Mouse (Mus musculus): Measurements from ENCODE around the gene Nt5c2. TPM values are rescaled to one million over a fixed set of nuclear protein-coding genes. Genes with fewer than 3 reads are reported as not detected.

Nt5c2 gene
- polyA plus RNA-seq, 1 experiment from 2014 or later, result 93.8 TPM

DNA sequence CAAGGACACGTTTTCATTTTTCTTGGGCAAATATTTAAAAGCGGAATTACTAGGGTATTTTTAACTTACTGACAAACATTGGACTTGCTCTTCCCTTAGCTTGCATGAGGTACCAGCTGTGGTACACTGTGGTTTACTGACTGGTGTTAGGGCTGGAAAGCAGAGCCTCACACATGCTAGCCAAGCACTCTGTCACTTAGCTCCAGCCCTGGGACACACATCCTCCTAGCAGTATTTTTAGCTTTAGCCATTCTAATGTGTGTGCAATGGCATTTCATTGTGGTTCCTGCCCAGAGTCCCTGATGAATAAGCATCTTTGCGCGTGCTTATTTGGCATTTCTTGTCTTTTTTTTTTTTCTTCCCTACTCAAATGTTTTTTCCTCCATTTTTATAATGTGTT, 80.9 kb downstream of the Nt5c2 start:
- no peak overlapping the region for H3K9ac ChIP-seq
- H3K4me3 ChIP-seq (replicated peaks; ENCODE audit: low read length), result no peak overlapping the region
- H3K4me1 ChIP-seq (replicated peaks; ENCODE audit: control insufficient read depth, insufficient read depth, low read length), result peaks cover 8% of the 10 kb centered on the region; the same call in 1 of the 2 replicates
- no peaks in the 10 kb centered on the region for H3K9me3 ChIP-seq (ENCODE audit: control insufficient read depth, low read length)
- ATAC-seq (ENCODE audit: low FRiP score), result no peak
- 91% methylated on average over 4 of the region's 4 CpGs for WGBS
- no peak overlapping the region for H3K27ac ChIP-seq
- no peak overlapping the region for H3K4me2 ChIP-seq (replicated peaks)
- no peak for DNase-seq (ENCODE audit: low spot score)
- H3K27me3 ChIP-seq (ENCODE audit: control insufficient read depth, insufficient read depth, low read length), result no peaks in the 10 kb centered on the region
- no peaks in the 10 kb centered on the region for H3K36me3 ChIP-seq (replicated peaks; ENCODE audit: control insufficient read depth, insufficient read depth)

DNA sequence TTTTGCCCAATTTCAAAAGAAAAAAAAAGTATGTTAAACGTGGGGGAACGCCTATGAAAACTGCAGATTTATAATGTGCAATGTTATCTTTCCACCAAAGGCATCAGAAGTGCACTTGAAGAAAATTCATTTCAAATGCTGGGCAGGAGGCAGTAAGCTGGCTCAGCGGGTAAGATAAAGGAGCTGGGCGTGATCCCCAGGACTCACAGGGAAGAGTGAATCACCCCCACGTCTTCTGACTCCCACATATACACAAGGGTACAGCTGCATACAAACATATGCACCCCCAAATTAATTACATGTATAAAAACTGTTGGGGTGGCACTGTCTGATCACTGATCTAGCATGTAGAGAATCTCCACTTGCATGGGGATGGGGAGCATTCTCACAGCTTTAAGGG, 82.3 kb downstream of the Nt5c2 start:
- no peak for DNase-seq (ENCODE audit: low spot score)
- Histone ChIP-seq H3K27ac (no peak overlapping the region), H3K4me3 (replicated peaks; ENCODE audit: low read length) (no peak overlapping the region), H3K9ac (no peak overlapping the region), H3K4me1 (replicated peaks; ENCODE audit: control insufficient read depth, insufficient read depth, low read length) (peaks cover 6% of the 10 kb centered on the region; the same call in 1 of the 2 replicates), H3K4me2 (replicated peaks) (no peak overlapping the region), H3K27me3 (ENCODE audit: control insufficient read depth, insufficient read depth, low read length) (no peaks in the 10 kb centered on the region), H3K36me3 (replicated peaks; ENCODE audit: control insufficient read depth, insufficient read depth) (no peaks in the 10 kb centered on the region), H3K9me3 (ENCODE audit: control insufficient read depth, low read length) (no peaks in the 10 kb centered on the region)
- WGBS, result 85% methylated on average over 5 of the region's 5 CpGs
- ATAC-seq (ENCODE audit: low FRiP score), result no peak

DNA sequence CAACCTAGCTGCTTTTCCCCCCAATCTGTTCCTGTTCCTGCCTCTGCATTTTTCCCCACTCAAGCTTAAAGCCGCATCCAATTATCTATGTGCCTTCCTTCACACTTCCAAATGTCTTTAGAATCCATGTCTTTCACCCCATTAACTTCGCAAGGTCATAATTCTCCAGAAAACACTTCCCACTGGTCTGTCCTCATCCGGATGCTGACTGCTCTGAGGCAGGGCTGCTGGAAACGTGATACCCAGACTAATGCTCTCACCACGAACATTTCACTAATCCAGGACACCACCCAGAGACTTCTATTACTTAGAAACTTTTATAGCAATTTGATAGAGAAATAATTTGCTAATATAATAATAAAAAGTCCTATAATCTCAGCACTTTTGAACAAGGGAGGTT, 84.9 kb downstream of the Nt5c2 start:
- WGBS, result 77% methylated on average over 5 of the region's 5 CpGs
- Histone ChIP-seq H3K36me3 (replicated peaks; ENCODE audit: control insufficient read depth, insufficient read depth) (no peaks in the 10 kb centered on the region), H3K27me3 (ENCODE audit: control insufficient read depth, insufficient read depth, low read length) (no peaks in the 10 kb centered on the region), H3K9me3 (ENCODE audit: control insufficient read depth, low read length) (no peaks in the 10 kb centered on the region), H3K4me1 (replicated peaks; ENCODE audit: control insufficient read depth, insufficient read depth, low read length) (no peaks in the 10 kb centered on the region), H3K4me3 (replicated peaks; ENCODE audit: low read length) (no peak overlapping the region), H3K4me2 (replicated peaks) (no peak overlapping the region), H3K27ac (no peak overlapping the region), H3K9ac (no peak overlapping the region)
- ATAC-seq (ENCODE audit: low FRiP score) (no peak), DNase-seq (ENCODE audit: low spot score) (no peak)

DNA sequence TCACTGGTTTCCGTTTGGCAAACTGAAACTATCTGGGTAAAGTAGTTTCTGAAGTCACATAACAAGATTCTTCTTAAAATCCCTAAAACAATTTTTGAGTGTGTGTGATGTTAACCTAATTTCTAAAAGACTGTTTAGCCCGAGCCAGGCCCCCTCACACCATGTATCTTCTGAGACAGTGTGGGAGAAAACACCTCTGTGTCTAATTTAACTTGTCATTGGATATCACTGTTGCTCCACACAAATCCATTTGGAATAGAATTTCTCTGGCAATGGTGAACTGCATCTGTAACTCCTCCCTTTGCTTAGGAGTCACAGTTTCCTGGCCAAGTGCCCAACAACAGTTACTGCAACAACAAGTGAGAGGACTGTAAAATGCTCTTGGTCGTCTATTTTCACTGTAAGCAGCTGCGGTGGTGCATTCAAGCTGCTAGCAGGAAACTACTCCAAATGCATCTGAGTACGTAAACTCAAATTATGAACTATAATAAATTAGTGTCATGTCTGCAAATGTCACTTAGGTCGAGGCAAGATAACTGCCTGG, 85.8 kb downstream of the Nt5c2 start:
- ATAC-seq (ENCODE audit: low FRiP score), result no peak

DNA sequence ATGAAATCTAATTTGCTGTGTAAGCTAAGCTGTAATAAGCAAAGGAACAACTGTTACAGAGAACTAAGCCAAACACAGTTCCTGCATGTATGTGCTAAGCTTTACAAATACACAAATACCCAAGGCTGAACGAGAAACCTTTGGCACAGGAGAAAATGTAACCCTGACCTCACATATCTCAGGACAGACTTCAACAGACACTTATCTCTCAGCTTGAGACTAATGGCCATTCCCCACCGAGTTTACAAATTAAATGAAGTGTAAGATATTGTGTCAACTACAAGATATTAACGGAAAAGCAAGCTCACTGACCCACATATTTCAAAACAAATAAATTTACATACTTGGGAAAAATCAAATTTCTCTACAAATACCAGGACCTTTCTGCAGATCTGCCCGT, 86.8 kb downstream of the Nt5c2 start:
- H3K9me3 ChIP-seq (ENCODE audit: control insufficient read depth, low read length), result no peaks in the 10 kb centered on the region
- ATAC-seq (ENCODE audit: low FRiP score) (no peak), DNase-seq (ENCODE audit: low spot score) (no peak)
- no peak overlapping the region for H3K9ac ChIP-seq
- H3K4me1 ChIP-seq (replicated peaks; ENCODE audit: control insufficient read depth, insufficient read depth, low read length), result no peaks in the 10 kb centered on the region
- no peak overlapping the region for H3K4me3 ChIP-seq (replicated peaks; ENCODE audit: low read length)
- H3K27me3 ChIP-seq (ENCODE audit: control insufficient read depth, insufficient read depth, low read length), result no peaks in the 10 kb centered on the region
- H3K4me2 ChIP-seq (replicated peaks), result no peak overlapping the region
- H3K27ac ChIP-seq, result no peak overlapping the region
- H3K36me3 ChIP-seq (replicated peaks; ENCODE audit: control insufficient read depth, insufficient read depth), result no peaks in the 10 kb centered on the region
- WGBS, result 58% methylated on average over 4 of the region's 4 CpGs

More for the DNA sequence above, 85.8 kb downstream of the Nt5c2 start:
- 63% methylated on average over 6 of the region's 6 CpGs for WGBS
- H3K27ac ChIP-seq, result no peak overlapping the region
- no peak overlapping the region for H3K9ac ChIP-seq
- peak; percentile 53 for DNase-seq (ENCODE audit: low spot score)
- H3K9me3 ChIP-seq (ENCODE audit: control insufficient read depth, low read length), result no peaks in the 10 kb centered on the region
- H3K27me3 ChIP-seq (ENCODE audit: control insufficient read depth, insufficient read depth, low read length), result no peaks in the 10 kb centered on the region
- H3K4me1 ChIP-seq (replicated peaks; ENCODE audit: control insufficient read depth, insufficient read depth, low read length), result no peaks in the 10 kb centered on the region
- H3K36me3 ChIP-seq (replicated peaks; ENCODE audit: control insufficient read depth, insufficient read depth), result no peaks in the 10 kb centered on the region
- no peak overlapping the region for H3K4me2 ChIP-seq (replicated peaks)
- no peak overlapping the region for H3K4me3 ChIP-seq (replicated peaks; ENCODE audit: low read length)

DNA sequence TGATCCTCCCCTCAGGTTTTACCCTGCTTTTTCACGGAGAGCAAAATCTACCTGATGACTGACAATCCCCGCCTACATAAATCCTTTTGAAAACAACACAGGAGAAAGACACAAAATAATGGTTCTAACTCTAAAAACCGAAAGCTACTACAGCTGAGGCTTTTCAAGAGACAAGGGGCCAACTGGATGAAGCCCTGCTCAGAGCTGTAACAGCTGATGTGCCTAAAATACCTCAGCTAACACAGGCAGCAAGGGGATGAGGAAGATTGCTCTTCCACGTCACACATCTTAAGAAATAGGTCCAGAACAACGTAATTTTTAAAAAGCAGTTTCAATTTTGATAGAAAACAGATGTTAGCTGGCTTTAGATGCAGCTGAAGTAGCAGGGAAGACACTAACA, 88.0 kb downstream of the Nt5c2 start:
- no peaks in the 10 kb centered on the region for H3K4me1 ChIP-seq (replicated peaks; ENCODE audit: control insufficient read depth, insufficient read depth, low read length)
- 69% methylated on average over 5 of the region's 5 CpGs for WGBS
- ATAC-seq (ENCODE audit: low FRiP score) (no peak), DNase-seq (ENCODE audit: low spot score) (no peak)
- no peak overlapping the region for H3K4me3 ChIP-seq (replicated peaks; ENCODE audit: low read length)
- H3K4me2 ChIP-seq (replicated peaks), result no peak overlapping the region
- H3K27ac ChIP-seq, result no peak overlapping the region
- no peaks in the 10 kb centered on the region for H3K9me3 ChIP-seq (ENCODE audit: control insufficient read depth, low read length)
- no peaks in the 10 kb centered on the region for H3K36me3 ChIP-seq (replicated peaks; ENCODE audit: control insufficient read depth, insufficient read depth)
- H3K27me3 ChIP-seq (ENCODE audit: control insufficient read depth, insufficient read depth, low read length), result no peaks in the 10 kb centered on the region
- no peak overlapping the region for H3K9ac ChIP-seq

DNA sequence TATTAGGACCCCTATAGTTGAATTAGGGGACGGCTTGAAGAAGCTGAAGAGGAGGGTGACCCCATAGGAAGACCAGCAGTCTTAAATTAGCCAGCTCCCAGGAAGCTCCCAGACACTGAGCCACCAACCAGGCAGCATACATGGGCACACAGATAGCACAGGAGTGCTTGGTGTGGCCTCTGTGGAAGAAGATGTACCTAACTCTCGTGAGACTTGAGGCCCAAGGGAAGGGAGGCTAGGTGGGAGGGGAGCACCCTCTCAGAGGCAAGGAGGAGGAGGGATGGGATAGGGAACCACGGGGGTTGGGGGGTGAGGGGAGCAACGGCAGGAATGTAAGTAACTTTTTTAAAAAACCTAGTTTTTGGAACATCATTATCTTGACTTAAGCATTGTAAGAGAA, 88.6 kb downstream of the Nt5c2 start:
- Histone ChIP-seq H3K36me3 (replicated peaks; ENCODE audit: control insufficient read depth, insufficient read depth) (no peaks in the 10 kb centered on the region), H3K27me3 (ENCODE audit: control insufficient read depth, insufficient read depth, low read length) (no peaks in the 10 kb centered on the region), H3K4me1 (replicated peaks; ENCODE audit: control insufficient read depth, insufficient read depth, low read length) (no peaks in the 10 kb centered on the region), H3K9me3 (ENCODE audit: control insufficient read depth, low read length) (no peaks in the 10 kb centered on the region), H3K27ac (no peak overlapping the region), H3K4me2 (replicated peaks) (no peak overlapping the region), H3K4me3 (replicated peaks; ENCODE audit: low read length) (no peak overlapping the region), H3K9ac (no peak overlapping the region)
- DNase-seq (ENCODE audit: low spot score) (no peak), ATAC-seq (ENCODE audit: low FRiP score) (no peak)
- WGBS, result 64% methylated on average over 4 of the region's 4 CpGs

DNA sequence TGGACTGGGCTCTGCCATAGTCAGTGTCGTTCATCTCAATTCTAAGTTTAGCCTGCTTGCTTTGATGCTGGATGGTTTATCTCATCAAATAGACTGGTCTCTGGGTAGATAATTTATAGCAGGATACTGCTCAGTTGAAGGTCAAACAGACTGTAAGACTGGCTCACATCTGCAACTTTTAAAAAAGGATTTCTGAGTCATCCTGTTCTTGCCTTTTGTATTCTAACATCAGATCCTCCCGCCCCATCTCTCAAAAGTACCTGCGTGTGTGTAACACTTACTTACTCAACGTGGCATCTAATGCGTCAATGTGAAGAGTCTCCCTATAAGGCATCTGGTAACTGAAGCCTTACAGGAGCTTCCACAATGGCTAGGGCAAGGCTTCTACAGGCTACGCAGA, 94.4 kb downstream of the Nt5c2 start:
- Histone ChIP-seq H3K4me3 (replicated peaks; ENCODE audit: low read length) (no peak overlapping the region), H3K4me2 (replicated peaks) (no peak overlapping the region), H3K27me3 (ENCODE audit: control insufficient read depth, insufficient read depth, low read length) (no peaks in the 10 kb centered on the region), H3K4me1 (replicated peaks; ENCODE audit: control insufficient read depth, insufficient read depth, low read length) (no peaks in the 10 kb centered on the region), H3K9ac (no peak overlapping the region), H3K36me3 (replicated peaks; ENCODE audit: control insufficient read depth, insufficient read depth) (no peaks in the 10 kb centered on the region), H3K27ac (no peak overlapping the region), H3K9me3 (ENCODE audit: control insufficient read depth, low read length) (no peaks in the 10 kb centered on the region)
- ATAC-seq (ENCODE audit: low FRiP score) (no peak), DNase-seq (ENCODE audit: low spot score) (no peak)
- WGBS, result 93% methylated on average over 6 of the region's 6 CpGs

DNA sequence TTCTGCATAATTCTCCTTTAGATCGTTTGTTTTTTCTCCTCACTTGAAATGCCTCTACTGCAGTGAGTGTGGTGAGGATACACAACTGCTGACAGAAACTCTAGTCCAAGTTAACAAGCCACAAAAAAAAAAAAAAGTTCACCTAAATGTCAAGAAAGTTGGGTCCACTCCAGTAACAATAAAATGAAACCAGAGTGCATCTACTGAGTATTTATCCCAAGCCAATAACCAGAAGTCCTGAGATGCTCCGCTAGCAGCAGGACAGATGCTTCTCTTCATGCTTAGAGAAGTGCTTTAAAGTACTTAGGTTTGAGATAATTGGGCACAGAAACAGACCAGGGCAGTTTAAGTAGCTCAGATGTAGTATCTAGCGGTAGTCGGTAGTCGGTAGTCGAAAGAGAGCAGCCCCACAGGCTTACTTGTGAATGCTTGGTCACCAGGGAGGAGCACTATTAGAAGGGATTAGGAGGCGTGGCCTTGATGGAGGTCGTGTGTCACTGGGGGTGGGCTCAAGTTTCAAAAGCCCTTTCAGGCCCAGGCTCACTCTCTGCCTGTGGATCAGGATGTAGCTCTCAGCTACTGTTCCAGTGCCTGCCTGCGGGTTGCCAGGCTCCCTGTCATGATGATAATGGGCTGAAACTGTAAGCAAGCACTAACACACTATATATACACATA, 99.4 kb downstream of the Nt5c2 start:
- no peak overlapping the region for H3K9ac ChIP-seq
- no peaks in the 10 kb centered on the region for H3K36me3 ChIP-seq (replicated peaks; ENCODE audit: control insufficient read depth, insufficient read depth)
- no peaks in the 10 kb centered on the region for H3K27me3 ChIP-seq (ENCODE audit: control insufficient read depth, insufficient read depth, low read length)
- WGBS, result 80% methylated on average over 9 of the region's 9 CpGs
- no peak for DNase-seq (ENCODE audit: low spot score)
- H3K4me1 ChIP-seq (replicated peaks; ENCODE audit: control insufficient read depth, insufficient read depth, low read length), result no peaks in the 10 kb centered on the region
- H3K4me3 ChIP-seq (replicated peaks; ENCODE audit: low read length), result no peak overlapping the region
- H3K27ac ChIP-seq, result no peak overlapping the region
- H3K4me2 ChIP-seq (replicated peaks), result no peak overlapping the region
- H3K9me3 ChIP-seq (ENCODE audit: control insufficient read depth, low read length), result no peaks in the 10 kb centered on the region
- ATAC-seq (ENCODE audit: low FRiP score), result no peak

DNA sequence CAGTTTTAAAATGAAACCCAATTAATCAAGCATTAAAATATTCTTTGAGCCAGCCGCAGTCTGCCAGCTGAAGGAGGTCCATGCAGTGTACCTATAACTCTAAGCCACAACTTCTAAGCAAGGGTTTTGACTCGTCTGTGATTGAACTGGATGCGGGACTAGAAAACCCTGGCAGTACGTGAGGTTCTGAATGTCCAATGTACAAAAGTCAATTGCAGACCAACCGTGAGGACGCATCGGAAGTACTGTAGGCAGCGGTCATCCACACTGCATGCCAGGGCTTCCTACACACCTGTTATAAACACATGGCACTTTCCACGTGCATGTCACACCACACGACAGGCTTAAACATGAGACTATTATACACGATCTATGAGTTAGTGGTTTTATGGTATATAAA, 101.3 kb downstream of the Nt5c2 start:
- Histone ChIP-seq H3K27me3 (ENCODE audit: control insufficient read depth, insufficient read depth, low read length) (no peaks in the 10 kb centered on the region), H3K4me2 (replicated peaks) (no peak overlapping the region), H3K9me3 (ENCODE audit: control insufficient read depth, low read length) (no peaks in the 10 kb centered on the region), H3K4me1 (replicated peaks; ENCODE audit: control insufficient read depth, insufficient read depth, low read length) (peaks cover 6% of the 10 kb centered on the region; the same call in 1 of the 2 replicates), H3K9ac (no peak overlapping the region), H3K4me3 (replicated peaks; ENCODE audit: low read length) (no peak overlapping the region), H3K27ac (no peak overlapping the region), H3K36me3 (replicated peaks; ENCODE audit: control insufficient read depth, insufficient read depth) (no peaks in the 10 kb centered on the region)
- ATAC-seq (ENCODE audit: low FRiP score) (no peak), DNase-seq (ENCODE audit: low spot score) (no peak)
- 95% methylated on average over 11 of the region's 11 CpGs for WGBS
